Mouse (Mus musculus) ES-Bruce4 (cell line): Measurements from ENCODE around the gene Mrps7.

Experiments used
- CTCF ChIP-seq: IDR thresholded peaks from one replicate; pipeline ENCODE4 v1.8.1; 2011; ENCODE audit warnings: low read depth, low read length
- EP300 ChIP-seq: IDR thresholded peaks from 2 replicates; pipeline ENCODE4 v1.6.1; 2011; ENCODE audit warnings: low read depth, low read length; ENCODE audit not compliant: insufficient read depth
- POLR2A ChIP-seq: IDR thresholded peaks from one replicate; pipeline ENCODE4 v1.8.1; 2011; ENCODE audit warnings: low read length; ENCODE audit not compliant: insufficient read depth

GRCm38 (mm10) chr11:115564961-115565360, 38.8 kb upstream of the Mrps7 start:
- TF ChIP-seq CTCF (no peak), EP300 (no peak), POLR2A (no peak)
